Mouse (Mus musculus): Measurements from ENCODE around the gene Tada3.
A peak's percentile ranks its signal among the peaks of the same experiment; 100 is the strongest.

GRCm38 (mm10) chr6:113380480-113380879, 2.8 kb upstream of the Tada3 start:
- TF ChIP-seq POLR2A (IDR thresholded peaks at IDR 0.05; ENCODE audit: low read depth, low read length) (no peak), CTCF (IDR thresholded peaks at IDR 0.05; ENCODE audit: extremely low read depth, insufficient read length, insufficient replicate concordance, low read depth, low read length) (peak; percentile 25; the same call in 1 of the 2 replicates)
